Mouse (Mus musculus): ENCODE results near the gene Npepps. TPM values are rescaled to one million over a fixed set of nuclear protein-coding genes. Genes with fewer than 3 reads are reported as not detected.

The Npepps gene
- polyA plus RNA-seq, 1 experiment, result 22.3 TPM

- 96% methylated on average over 2 of the region's 2 CpGs for WGBS
- TF ChIP-seq POLR2A (IDR thresholded peaks at IDR 0.05; ENCODE audit: borderline replicate concordance, extremely low read depth, low read depth, low read length) (no peak), CTCF (IDR thresholded peaks at IDR 0.05; ENCODE audit: insufficient read depth, low read length) (no peak)
- H3K4me1 ChIP-seq (ENCODE audit: control insufficient read depth, insufficient read depth, low read length), result no peaks in the 10 kb centered on the region
- no peak for DNase-seq
- H3K4me3 ChIP-seq (replicated peaks; ENCODE audit: extremely low read depth, low read depth, low read length), result no peak overlapping the region
Measured at GRCm38 (mm10) chr11:97178198-97178597, 102.2 kb downstream of the Npepps start.

- no peak overlapping the region for H3K4me3 ChIP-seq (replicated peaks; ENCODE audit: extremely low read depth, low read depth, low read length)
- H3K4me1 ChIP-seq (ENCODE audit: control insufficient read depth, insufficient read depth, low read length), result no peaks in the 10 kb centered on the region
- 43% methylated on average over 3 of the region's 3 CpGs for WGBS
- peak; percentile 20 for DNase-seq
- TF ChIP-seq CTCF (IDR thresholded peaks at IDR 0.05; ENCODE audit: insufficient read depth, low read length) (0 out of 2 replicates have a peak, but pooled peaks have one; percentile 4), POLR2A (IDR thresholded peaks at IDR 0.05; ENCODE audit: borderline replicate concordance, extremely low read depth, low read depth, low read length) (no peak)
Measured at GRCm38 (mm10) chr11:97176851-97177250, 103.6 kb downstream of the Npepps start.

DNA sequence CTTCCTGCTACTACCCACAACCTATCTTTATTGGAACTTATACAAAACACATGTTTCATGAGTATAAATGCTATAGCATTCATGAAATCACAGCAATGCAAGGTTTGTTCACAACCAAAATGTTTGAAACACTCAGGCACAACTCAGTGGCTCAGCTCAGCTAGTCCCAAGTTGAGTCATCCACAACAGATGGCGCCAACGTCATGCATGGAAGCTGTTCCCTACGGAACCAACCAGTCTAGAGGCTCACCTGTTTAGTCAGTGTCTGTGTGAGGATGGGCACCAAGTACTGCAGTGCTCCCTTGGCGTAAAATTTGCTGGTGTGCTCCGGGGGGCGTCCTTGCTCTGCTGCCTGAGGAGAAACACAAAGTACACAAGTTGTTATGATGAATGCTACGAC, 104.9 kb downstream of the Npepps start:
- H3K4me3 ChIP-seq (replicated peaks; ENCODE audit: extremely low read depth, low read depth, low read length), result no peak overlapping the region
- DNase-seq, result no peak
- TF ChIP-seq POLR2A (IDR thresholded peaks at IDR 0.05; ENCODE audit: borderline replicate concordance, extremely low read depth, low read depth, low read length) (no peak), CTCF (IDR thresholded peaks at IDR 0.05; ENCODE audit: insufficient read depth, low read length) (no peak)
- 91% methylated on average over 7 of the region's 7 CpGs for WGBS
- H3K4me1 ChIP-seq (ENCODE audit: control insufficient read depth, insufficient read depth, low read length), result no peaks in the 10 kb centered on the region

- H3K4me1 ChIP-seq (ENCODE audit: control insufficient read depth, insufficient read depth, low read length), result no peaks in the 10 kb centered on the region; the same call in 1 of the 2 replicates
- 76% methylated on average over 6 of the region's 6 CpGs for WGBS
- TF ChIP-seq POLR2A (IDR thresholded peaks at IDR 0.05; ENCODE audit: borderline replicate concordance, extremely low read depth, low read depth, low read length), result no peak
- TF ChIP-seq CTCF (IDR thresholded peaks at IDR 0.05; ENCODE audit: insufficient read depth, low read length), result no peak
- DNase-seq, result no peak
- no peak overlapping the region for H3K4me3 ChIP-seq (replicated peaks; ENCODE audit: extremely low read depth, low read depth, low read length)
Measured at GRCm38 (mm10) chr11:97160341-97160740, 120.1 kb downstream of the Npepps start.

DNA sequence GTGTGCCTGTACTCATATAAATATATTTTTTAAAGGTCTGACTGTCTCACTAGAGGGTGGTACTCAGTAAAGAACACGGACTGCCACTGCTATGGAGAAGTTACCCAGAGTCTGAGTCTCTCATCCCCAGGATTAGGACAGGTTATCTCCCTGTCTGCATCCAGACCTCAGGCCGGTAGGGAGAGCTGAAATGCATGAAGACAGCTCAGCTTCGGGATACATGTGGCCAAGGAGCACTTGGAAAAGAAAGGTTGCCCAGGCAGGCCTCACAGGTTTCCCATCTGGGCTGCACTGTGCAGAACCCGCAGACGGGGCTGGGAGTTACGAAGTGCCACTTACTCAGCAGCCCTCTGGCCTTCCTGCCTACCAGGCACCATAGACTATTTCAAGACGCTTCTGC, 123.4 kb downstream of the Npepps start:
- no peak for DNase-seq
- Histone ChIP-seq H3K4me3 (replicated peaks; ENCODE audit: extremely low read depth, low read depth, low read length) (no peak overlapping the region), H3K4me1 (ENCODE audit: control insufficient read depth, insufficient read depth, low read length) (peaks cover under 1% of the 10 kb centered on the region)
- no peak for TF ChIP-seq POLR2A (IDR thresholded peaks at IDR 0.05; ENCODE audit: borderline replicate concordance, extremely low read depth, low read depth, low read length)
- TF ChIP-seq CTCF (IDR thresholded peaks at IDR 0.05; ENCODE audit: insufficient read depth, low read length), result no peak
- 74% methylated on average over 7 of the region's 7 CpGs for WGBS

Other genes starting within 250 kb of the Npepps start
- gene Lrrc46, start 239.2 kb downstream of the Npepps start, polyA plus RNA-seq (2012; rRNA removed), result 3.7 and 4.3 TPM in 2 replicates
- gene Mrpl10, start 239.1 kb downstream of the Npepps start, polyA plus RNA-seq (2012; rRNA removed), result 64.8 and 80.5 TPM in 2 replicates
- 15.7 and 18.1 TPM in 2 replicates for gene Osbpl7, start 230.0 kb downstream of the Npepps start, polyA plus RNA-seq (2012; rRNA removed)
- 1.9 and 3.0 TPM in 2 replicates for gene Tbx21, start 165.3 kb downstream of the Npepps start, polyA plus RNA-seq (2012; rRNA removed)
- 55.8 and 85.1 TPM in 2 replicates for gene Tbkbp1, start 129.1 kb downstream of the Npepps start, polyA plus RNA-seq (2012; rRNA removed)
- 18.7 and 32.0 TPM in 2 replicates for gene Kpnb1, start 92.8 kb downstream of the Npepps start, polyA plus RNA-seq (2012; rRNA removed)
- gene Mrpl45, start 35.1 kb upstream of the Npepps start, polyA plus RNA-seq (2012; rRNA removed), result 5.1 and 8.3 TPM in 2 replicates
- 0.23 and 0.24 TPM in 2 replicates for gene Gpr179, start 71.4 kb upstream of the Npepps start, polyA plus RNA-seq (2012; rRNA removed)
- 9.8 and 11.3 TPM in 2 replicates for gene Socs7, start 81.9 kb upstream of the Npepps start, polyA plus RNA-seq (2012; rRNA removed)
- 74.3 and 90.6 TPM in 2 replicates for gene Arhgap23, start 134.9 kb upstream of the Npepps start, polyA plus RNA-seq (2012; rRNA removed)
- gene 4933428G20Rik, start 219.7 kb upstream of the Npepps start, polyA plus RNA-seq (2012; rRNA removed), result 0.08 TPM in 1 of 2 replicates, not detected in the other